Mouse (Mus musculus) liver, embryonic 12.5 days (tissue): ENCODE results near the gene Jtb. TPM values are rescaled to one million over a fixed set of nuclear protein-coding genes. Genes with fewer than 3 reads are reported as not detected.

ENCODE experiments used
- ATAC-seq: fragments of 200-750 bp; cut with Nextera tagmentation; 2 replicates; pipeline ENCODE4 v1.8.0; 2017; ENCODE audit warnings: moderate number of reproducible peaks, mild to moderate bottlenecking, moderate library complexity
- H3K27ac ChIP-seq: fragments of 300-500 bp; sonication (generic); 2 replicates; pipeline ENCODE4 v1.5.1; 2016; ENCODE audit warnings: mild to moderate bottlenecking
- H3K27me3 ChIP-seq: fragments of 300-500 bp; sonication (generic); replicated peaks from 2 replicates; pipeline ENCODE4 v1.6.1; 2016; ENCODE audit warnings: mild to moderate bottlenecking, moderate library complexity
- H3K36me3 ChIP-seq: fragments of 300-500 bp; sonication (generic); 2 replicates; pipeline ENCODE4 v1.6.1; 2016; ENCODE audit warnings: mild to moderate bottlenecking, moderate library complexity
- H3K4me1 ChIP-seq: fragments of 300-500 bp; sonication (generic); 2 replicates; pipeline ENCODE4 v1.6.1; 2016
- H3K4me2 ChIP-seq: fragments of 300-500 bp; sonication (generic); 2 replicates; pipeline ENCODE4 v1.6.1; 2016; ENCODE audit warnings: mild to moderate bottlenecking, moderate library complexity
- H3K4me3 ChIP-seq: fragments of 300-500 bp; sonication (generic); 2 replicates; pipeline ENCODE4 v1.5.1; 2016; ENCODE audit warnings: mild to moderate bottlenecking, moderate library complexity
- H3K9ac ChIP-seq: fragments of 300-500 bp; sonication (generic); 2 replicates; pipeline ENCODE4 v1.6.1; 2016; ENCODE audit warnings: mild to moderate bottlenecking, moderate library complexity
- H3K9me3 ChIP-seq: fragments of 300-500 bp; sonication (generic); replicated peaks from 2 replicates; pipeline ENCODE4 v1.6.1; 2016; ENCODE audit warnings: mild to moderate bottlenecking, moderate library complexity
- WGBS: fragments of 180-500 bp; shearing (Covaris S2); methylation state at CpG from one replicate; pipeline ENCODE4 v1.1.7; 2016; ENCODE audit not compliant: insufficient replicate concordance; 5-methylcytosine and 5-hydroxymethylcytosine counted together
- microRNA-seq: library from miRNA; unstranded; fragments of <30 nt; microRNA quantifications from one replicate; pipeline ENCODE4, GENCODE M21; 2017
- polyA plus RNA-seq: library from polyadenylated mRNA; unstranded; fragments of >200 nt; fragmentation: Nextera tagmentation; extraction: Ambion mirVana; gene quantifications from 2 replicates; pipeline ENCODE4 v1.2.1, GENCODE M21; 2016

Gene Jtb
- polyA plus RNA-seq, 1 experiment from 2014 or later, result 66.4 TPM

- 78% methylated on average over 9 of the region's 9 CpGs for WGBS
- peaks cover 67% of the 10 kb centered on the region for H3K36me3 ChIP-seq
These were observed 47.8 kb downstream of the Jtb start for GRCm38 (mm10) chr3:90279216-90279615.

GRCm38 (mm10) chr3:90279743-90280142 is 48.3 kb downstream of the Jtb start:
- Histone ChIP-seq H3K9ac (no peak overlapping the region), H3K27ac (no peak overlapping the region), H3K27me3 (no peaks in the 10 kb centered on the region), H3K4me2 (no peak overlapping the region), H3K36me3 (peaks cover 65% of the 10 kb centered on the region), H3K9me3 (no peaks in the 10 kb centered on the region), H3K4me3 (no peak overlapping the region), H3K4me1 (0 out of 2 replicates have a peak, but pooled peaks cover 10% of the 10 kb centered on the region)
- 86% methylated on average over 7 of the region's 7 CpGs for WGBS
- no peak for ATAC-seq

More at GRCm38 (mm10) chr3:90279216-90279615, 47.8 kb downstream of the Jtb start:
- no peak for ATAC-seq
- H3K27ac ChIP-seq, result no peak overlapping the region
- no peak overlapping the region for H3K4me3 ChIP-seq
- 0 out of 2 replicates have a peak, but pooled peaks cover 10% of the 10 kb centered on the region for H3K4me1 ChIP-seq
- H3K9ac ChIP-seq, result no peak overlapping the region
- no peaks in the 10 kb centered on the region for H3K27me3 ChIP-seq
- no peaks in the 10 kb centered on the region for H3K9me3 ChIP-seq
- H3K4me2 ChIP-seq, result no peak overlapping the region

GRCm38 (mm10) chr3:90280708-90281107 is 49.3 kb downstream of the Jtb start:
- no peak for ATAC-seq

GRCm38 (mm10) chr3:90284150-90284549 is 52.8 kb downstream of the Jtb start:
- H3K4me2 ChIP-seq, result no peak overlapping the region
- ATAC-seq, result no peak
- H3K27ac ChIP-seq, result no peak overlapping the region
- WGBS, result 83% methylated on average over 2 of the region's 2 CpGs
- H3K9ac ChIP-seq, result no peak overlapping the region
- H3K27me3 ChIP-seq, result no peaks in the 10 kb centered on the region
- no peaks in the 10 kb centered on the region for H3K4me1 ChIP-seq
- peaks cover 21% of the 10 kb centered on the region for H3K36me3 ChIP-seq
- no peak overlapping the region for H3K4me3 ChIP-seq
- H3K9me3 ChIP-seq, result no peaks in the 10 kb centered on the region

More at GRCm38 (mm10) chr3:90280708-90281107, 49.3 kb downstream of the Jtb start:
- H3K36me3 ChIP-seq, result peaks cover 55% of the 10 kb centered on the region
- WGBS, result 85% methylated on average over 9 of the region's 9 CpGs
- 0 out of 2 replicates have a peak, but pooled peaks cover 10% of the 10 kb centered on the region for H3K4me1 ChIP-seq
- no peaks in the 10 kb centered on the region for H3K27me3 ChIP-seq
- H3K9me3 ChIP-seq, result no peaks in the 10 kb centered on the region
- H3K4me3 ChIP-seq, result no peak overlapping the region
- no peak overlapping the region for H3K9ac ChIP-seq
- H3K27ac ChIP-seq, result no peak overlapping the region
- H3K4me2 ChIP-seq, result no peak overlapping the region

Small RNA genes within 50 kb of the gene (microRNA-seq; reads per million reads assigned to microRNA genes)
- not detected for gene Mir7012

Other genes starting within 250 kb of the Jtb start
- gene Hax1, start 232.8 kb upstream of the Jtb start, polyA plus RNA-seq, result 131 and 150 TPM in 2 replicates
- gene 4933434E20Rik, start 180.0 kb upstream of the Jtb start, polyA plus RNA-seq, result 101 and 103 TPM in 2 replicates
- gene Ubap2l, start 179.0 kb upstream of the Jtb start, polyA plus RNA-seq, result 111 and 125 TPM in 2 replicates
- gene Tpm3, start 158.9 kb upstream of the Jtb start, polyA plus RNA-seq, result 299 and 315 TPM in 2 replicates
- 0.11 and 0.19 TPM in 2 replicates for gene Nup210l, start 127.5 kb upstream of the Jtb start, polyA plus RNA-seq
- 777 and 835 TPM in 2 replicates for gene Rps27, start 17.9 kb upstream of the Jtb start, polyA plus RNA-seq
- 8.3 and 8.6 TPM in 2 replicates for gene Rab13, start 17.9 kb upstream of the Jtb start, polyA plus RNA-seq
- gene Creb3l4, start 11.9 kb downstream of the Jtb start, polyA plus RNA-seq, result 0.56 and 0.66 TPM in 2 replicates
- 30.7 and 33.1 TPM in 2 replicates for gene Slc39a1, start 16.6 kb downstream of the Jtb start, polyA plus RNA-seq
- gene Crtc2, start 22.6 kb downstream of the Jtb start, polyA plus RNA-seq, result 8.2 and 9.4 TPM in 2 replicates
- gene Dennd4b, start 33.6 kb downstream of the Jtb start, polyA plus RNA-seq, result 3.0 and 3.4 TPM in 2 replicates
- 5.1 and 6.0 TPM in 2 replicates for gene Gatad2b, start 61.6 kb downstream of the Jtb start, polyA plus RNA-seq
- gene Slc27a3, start 158.3 kb downstream of the Jtb start, polyA plus RNA-seq, result 3.7 and 4.1 TPM in 2 replicates
- 20.8 and 21.4 TPM in 2 replicates for gene Ints3, start 202.0 kb downstream of the Jtb start, polyA plus RNA-seq
- 5.1 and 5.3 TPM in 2 replicates for gene Npr1, start 234.3 kb downstream of the Jtb start, polyA plus RNA-seq
- gene Ilf2, start 244.5 kb downstream of the Jtb start, polyA plus RNA-seq, result 100 and 103 TPM in 2 replicates